Mouse (Mus musculus): ENCODE results near the gene Pi4kb.
A peak's percentile ranks its signal among the peaks of the same experiment; 100 is the strongest.
"Not testable (repeated sequence)": the region's sequence is repeated elsewhere in the genome, so short reads cannot be mapped to it uniquely, and the experiment has no call there.

Gene Pi4kb

DNA sequence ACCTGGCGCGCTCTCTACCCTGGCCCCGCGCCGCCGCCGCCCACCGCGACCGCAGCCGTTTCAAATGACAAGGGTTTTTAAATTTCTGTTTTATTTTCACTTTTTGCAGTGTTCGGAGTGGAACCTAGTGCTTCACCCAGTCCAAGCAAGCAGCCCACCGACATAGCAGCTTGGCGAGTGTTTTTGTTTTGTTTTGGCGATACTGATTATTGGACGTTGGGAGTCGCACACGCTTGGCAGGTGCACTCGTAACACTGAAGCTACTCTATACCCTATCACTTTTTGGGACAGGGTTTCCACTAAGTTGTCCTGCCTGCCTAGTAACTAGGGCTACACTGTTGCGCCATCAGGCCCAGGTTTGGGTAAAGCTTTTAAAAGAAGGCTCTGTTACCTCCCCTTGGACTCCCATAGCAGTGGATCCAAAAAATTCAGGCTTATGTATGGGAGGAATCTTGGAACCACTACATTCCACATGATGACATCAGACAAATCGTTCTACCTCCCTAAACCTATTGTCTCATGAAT lies 42.1 kb downstream of the Pi4kb start:
- no peak for DNase-seq

DNA sequence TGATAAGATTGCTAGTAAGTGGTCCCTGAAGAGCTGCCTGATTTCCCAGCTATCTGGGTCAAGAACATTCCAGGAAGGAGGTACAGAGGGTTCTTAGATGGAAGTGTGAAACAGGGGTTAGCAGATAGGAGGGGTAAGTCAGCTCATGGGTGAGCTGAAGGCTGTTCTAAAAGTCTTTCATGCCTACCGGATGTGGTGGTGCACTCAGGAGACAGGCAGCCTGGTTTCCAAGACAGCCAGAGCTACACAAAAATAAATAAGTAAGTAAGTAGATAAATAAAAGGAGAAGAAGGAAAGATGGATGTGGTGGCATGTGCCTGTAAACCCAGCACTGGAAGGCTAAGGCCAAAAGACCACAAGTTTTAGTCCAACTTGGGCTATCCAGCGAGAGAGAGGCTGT lies 44.2 kb downstream of the Pi4kb start:
- DNase-seq: no peak

DNA sequence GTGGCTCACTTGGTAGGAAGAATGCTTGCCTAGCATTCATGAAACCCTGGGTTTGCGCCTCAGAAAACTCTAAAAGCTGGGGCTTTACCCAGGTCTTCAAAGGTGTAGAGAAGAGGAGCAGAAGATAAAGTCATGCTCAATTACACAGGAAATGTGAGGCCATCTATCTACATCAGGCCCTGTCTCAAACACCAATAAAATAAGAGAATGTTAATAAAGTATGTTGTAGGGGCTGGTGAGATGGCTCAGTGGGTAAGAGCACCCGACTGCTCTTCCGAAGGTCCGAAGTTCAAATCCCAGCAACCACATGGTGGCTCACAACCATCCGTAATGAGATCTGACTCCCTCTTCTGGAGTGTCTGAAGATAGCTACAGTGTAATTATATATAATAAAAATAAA lies 46.4 kb downstream of the Pi4kb start:
- not testable (repeated sequence) for DNase-seq

DNA sequence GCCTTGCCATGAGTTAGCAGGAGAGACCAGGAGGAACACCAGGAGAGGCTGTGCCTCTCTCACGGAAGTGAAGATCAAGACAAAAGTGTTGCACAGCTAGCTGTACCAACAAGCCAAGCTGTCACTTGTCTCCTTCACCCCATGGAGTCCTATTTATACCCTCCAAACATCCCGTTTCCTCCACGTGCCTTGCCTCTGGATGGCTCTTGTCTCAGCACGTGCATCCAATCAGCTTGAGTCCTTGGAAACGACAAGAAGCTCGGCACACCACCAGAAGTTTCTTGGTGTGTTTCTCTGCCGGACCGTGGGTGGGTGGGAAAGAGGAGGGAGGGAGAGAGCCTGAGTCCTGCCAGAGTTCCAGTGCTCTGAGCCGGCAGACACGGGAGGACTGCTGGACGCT lies 50.0 kb downstream of the Pi4kb start:
- peak; percentile 47 to 53 for DNase-seq

DNA sequence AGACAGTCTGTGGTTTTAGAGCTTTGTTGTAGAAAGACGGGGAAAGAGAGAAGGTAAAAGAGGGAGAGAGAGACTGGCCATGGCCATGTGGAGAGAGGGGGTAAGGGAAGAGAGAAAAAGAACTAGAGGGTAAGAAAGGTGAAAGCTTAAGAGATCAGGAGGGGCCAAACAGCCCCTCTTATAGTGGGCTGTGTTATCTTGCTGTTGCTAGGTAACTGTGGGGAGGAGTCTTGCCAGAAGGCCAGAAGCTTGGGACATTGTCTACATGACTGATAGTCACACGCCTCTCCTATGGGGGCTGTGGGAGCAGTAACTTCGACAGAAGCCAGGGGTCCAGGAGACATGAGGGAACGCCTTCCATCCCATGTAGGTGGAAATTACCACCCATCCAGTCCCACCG lies 50.7 kb downstream of the Pi4kb start:
- DNase-seq: no peak

DNA sequence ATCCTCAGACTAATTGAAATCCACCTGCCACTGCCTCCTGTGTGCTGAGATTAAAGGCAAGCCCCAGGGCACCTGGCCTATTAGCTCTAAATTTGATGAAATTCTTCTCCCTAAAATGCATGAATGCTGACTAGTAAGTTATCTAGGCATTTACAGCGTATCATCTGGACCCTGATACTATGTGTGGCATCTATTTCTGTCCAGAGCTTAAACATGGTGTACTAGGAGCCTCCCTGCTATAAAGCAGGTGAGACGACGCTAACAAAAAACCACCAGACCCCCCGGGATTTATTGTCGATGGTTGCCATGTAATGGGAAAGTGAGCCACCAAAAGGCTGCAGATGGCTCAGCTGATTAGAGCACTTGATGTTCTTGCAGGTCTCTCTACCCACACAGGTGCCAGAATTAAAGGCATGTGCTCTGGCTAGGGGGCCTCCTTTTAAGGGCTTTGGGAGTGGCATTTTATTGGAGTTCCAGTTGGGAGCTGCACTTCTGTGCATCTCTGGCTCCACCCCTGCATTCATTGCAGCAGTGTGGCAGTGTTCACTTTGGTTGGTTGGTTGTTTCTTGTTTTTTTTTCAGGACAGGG lies 52.6 kb downstream of the Pi4kb start:
- peak in 1 of 2 experiments; percentile 31 for DNase-seq

DNA sequence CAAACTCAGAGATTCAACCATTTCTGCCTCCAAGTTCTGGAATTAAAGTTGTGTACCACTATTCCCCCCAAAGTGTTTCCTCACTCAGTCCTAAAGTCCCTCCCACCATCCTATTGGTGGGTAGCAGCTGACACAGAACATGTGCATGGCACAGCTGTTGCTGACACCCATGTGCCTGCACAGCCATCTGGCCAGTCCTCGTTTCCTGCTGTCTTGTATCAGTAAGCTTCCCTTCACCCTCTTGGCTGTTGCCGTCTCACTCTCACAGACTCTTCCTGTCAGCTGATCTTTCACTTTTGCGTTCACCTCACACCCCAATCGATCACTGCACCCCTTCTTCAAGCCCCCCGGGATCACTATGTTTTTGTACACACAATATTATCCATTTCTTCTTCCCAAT lies 53.2 kb downstream of the Pi4kb start:
- peak in 1 of 2 experiments; percentile 52 for DNase-seq

DNA sequence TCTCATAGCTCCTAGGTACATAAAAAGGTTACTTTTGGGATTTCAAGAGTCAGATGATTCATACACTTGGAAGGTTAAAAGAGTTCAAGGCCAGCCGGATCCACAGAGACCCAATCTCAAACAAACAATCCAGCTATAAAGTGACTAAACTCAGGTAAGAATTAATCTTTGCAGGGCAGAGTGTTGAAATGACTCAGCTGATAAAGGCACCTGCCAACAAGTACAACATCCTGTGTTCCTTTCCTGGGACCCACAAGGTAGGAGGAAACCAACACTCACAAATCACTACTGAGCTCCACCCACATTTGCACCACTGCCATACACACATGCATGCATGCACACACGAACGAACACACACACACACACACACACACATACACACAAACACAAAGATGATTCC lies 54.1 kb downstream of the Pi4kb start:
- DNase-seq: no peak

DNA sequence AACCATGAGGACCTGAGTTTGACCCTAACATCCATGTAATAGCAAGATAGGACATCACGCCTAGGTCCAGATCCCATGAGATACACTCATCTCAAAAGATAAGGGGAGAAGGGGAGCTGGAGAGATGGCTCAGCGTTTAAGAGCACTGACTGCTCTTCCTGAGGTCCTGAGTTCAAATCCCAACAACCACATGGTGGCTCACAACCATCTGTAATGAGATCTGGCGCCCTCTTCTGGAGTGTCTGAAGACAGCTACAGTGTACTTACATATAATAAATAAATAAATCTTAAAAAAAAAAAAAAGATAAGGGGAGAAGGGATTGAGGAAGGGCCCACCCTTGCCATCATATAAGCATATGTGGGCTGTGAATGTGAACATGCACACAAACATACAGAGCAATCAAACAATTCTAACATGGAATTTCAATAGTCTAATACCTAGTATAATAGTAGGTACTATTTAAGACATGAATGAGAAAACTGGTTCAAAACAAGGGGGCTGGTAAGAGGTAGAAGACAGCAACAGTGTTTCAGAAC lies 54.8 kb downstream of the Pi4kb start:
- not testable (repeated sequence) for DNase-seq

DNA sequence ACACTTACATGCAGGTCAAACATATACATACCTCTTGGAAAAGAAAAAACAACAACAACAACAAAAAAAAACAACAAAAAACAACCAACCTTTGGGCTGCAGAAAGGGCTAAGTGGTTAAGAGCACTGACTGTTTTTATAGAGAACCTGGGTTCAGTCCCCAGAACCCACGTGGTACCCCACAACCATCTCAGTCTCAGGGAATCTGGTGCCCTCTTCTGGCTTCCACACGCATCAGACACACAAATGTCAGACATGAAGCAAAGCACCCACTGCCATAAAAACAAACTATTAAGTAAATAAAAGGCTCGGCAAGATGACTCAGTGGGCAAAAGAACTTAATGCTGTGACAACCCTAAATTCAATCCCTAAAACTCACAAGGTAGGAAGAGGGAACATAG lies 55.4 kb downstream of the Pi4kb start:
- DNase-seq: peak in 1 of 2 experiments; percentile 10

DNA sequence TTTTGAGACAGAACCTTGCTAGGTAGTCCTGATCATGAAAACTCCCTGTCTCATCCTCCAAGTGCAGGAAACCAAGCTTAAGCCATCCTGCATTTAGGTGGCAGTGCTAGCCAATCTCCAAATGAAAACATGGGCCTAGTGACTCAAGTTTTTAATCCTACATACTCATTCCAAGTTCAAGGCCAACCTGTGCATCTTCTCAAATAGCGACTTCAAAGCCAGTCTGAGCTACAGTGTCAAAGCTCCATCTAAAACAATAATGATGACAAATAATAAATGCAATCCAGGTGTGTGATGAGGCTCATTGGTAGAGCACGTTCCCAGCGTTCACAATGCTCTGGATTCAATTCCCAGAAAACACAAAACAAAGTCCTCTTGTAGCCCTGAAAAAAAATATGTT lies 67.1 kb downstream of the Pi4kb start:
- no peak for DNase-seq

DNA sequence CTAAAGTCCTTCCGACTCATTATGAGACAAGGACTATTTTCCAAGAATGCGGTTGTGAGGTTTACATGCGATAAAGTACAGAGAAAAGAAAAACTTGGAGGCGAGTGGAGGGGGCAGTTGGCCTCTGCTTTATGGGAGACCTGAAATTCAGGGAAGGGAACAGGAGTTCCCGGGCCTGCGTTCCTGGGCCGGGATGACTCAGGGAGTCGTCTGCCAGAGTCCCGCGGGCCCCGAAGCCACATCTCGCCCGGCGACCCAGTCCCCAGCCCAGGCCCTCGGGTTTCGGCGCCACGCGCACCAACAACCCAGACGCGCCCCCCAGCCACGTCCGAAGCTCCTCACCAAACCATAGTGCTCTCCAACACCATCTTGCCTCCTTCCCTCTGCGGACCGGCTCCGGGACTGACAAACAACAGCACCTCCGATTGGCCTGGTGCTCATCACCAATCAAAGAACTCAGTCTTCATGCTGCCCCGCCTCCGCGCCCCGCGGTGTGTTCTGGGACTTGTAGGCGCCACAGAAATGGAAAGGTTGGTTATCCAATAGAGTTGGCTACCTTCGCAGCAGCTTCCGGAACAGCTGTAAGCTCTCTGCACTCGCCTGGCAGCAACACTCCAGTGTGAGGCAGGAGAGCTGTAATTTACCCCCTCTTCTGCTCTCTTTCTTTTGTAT lies 67.8 kb downstream of the Pi4kb start, which contains the start of gene Psmd4:
Psmd4 (minus strand) TSS at position 449 of the 672 bp plus-strand sequence.
- peak; percentile 98 for DNase-seq

DNA sequence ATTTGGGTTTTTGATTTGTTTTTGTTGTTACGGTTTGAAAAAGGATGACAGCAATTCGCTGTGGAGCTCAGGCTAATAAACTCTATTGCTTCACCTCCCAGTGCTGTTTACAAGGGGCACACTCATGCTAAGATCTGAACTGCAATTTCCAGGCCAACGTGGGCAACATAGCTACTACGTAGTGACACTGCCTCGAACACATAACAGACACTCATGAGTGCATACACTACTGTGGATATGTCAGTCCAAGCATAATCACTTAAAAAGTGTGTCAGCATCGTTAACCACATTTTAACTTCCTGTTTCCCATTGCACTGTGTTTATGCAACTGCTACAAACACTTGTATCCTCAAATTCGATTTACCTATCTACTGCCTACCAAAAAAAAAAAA lies 68.3 kb downstream of the Pi4kb start:
- no peak for DNase-seq

DNA sequence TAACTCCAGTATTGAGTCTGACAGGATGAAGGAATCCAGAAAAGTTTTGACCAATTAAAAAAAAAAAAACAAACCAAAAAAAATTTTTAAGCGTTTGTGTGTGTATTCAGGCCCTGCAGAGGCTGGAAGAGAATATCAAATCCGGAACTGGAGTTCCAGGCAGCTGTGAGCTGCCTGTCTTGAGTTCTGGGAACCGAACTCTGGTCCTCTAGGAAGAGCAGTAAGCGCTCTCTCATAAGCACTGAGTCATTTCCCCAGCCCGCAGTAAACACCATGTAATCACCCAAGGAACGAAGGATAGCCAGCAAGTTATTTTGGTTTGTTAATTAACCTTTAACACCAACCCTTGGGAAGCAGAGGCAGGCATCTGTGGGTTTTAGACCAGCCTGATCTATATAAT lies 68.7 kb downstream of the Pi4kb start:
- no peak for DNase-seq

DNA sequence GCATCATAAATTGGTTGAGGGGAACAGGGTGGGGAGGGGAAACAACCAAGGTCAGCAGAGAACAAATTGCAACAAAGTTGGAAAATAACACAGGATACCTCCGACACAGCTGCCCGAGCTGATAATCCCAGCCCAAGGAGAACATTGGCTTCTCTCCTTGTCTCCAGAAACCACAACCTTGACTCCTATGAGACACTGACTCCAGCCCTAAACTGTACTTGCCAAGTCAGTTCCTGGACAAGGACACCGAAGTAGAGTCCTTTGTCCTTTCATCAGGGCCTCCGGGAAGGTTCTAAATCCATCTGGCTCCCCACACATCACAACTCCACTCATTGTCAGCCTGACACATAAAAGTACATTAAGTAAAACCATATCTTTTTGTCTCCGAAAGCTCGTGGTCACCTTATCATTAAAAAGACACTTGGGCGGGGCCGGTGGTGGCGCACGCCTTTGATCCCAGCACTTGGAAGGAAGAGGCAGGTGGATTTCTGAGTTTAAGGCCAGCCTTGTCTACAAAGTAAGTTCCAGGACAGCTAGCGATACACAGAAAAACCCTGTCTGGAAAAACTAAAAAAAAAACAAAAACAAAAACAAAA lies 72.0 kb downstream of the Pi4kb start:
- DNase-seq: no peak

DNA sequence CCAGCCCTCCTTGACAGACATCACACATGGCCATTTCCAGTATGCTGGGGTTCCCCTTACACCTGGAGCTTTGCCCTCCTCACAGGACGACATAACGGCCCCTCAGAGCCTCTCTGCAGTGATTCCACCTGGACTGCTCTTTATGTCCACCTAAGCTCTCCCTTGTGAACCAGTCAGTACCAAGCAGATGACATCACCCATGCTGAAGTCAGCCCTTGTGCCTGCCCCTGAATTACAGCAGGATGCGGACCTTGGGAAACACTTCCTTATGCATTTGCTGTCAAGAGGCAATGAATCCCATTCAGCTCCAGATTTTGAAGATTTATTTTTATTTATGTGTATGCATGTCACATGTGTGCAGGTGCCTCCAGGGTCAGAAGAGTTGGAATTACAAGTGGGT lies 73.4 kb downstream of the Pi4kb start:
- no peak for DNase-seq

DNA sequence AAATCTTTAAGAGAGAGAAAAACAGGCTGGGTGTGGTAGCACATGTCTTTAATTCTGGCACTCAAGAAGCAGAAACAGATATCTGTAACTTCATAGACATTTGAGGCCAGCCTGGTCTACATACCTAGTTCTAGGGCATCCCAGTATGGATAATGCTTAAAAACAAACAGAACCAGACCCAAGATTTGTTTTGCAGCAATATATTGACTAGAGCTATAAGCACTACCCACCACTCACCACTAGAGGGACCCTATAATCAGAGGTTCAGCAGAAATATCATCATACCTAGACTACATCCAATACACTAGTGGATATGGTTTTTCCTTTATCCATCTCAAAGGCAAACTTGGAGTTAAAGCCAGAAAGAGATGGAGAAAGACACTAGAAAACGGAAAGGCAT lies 78.4 kb downstream of the Pi4kb start:
- DNase-seq: peak; percentile 74 to 83

DNA sequence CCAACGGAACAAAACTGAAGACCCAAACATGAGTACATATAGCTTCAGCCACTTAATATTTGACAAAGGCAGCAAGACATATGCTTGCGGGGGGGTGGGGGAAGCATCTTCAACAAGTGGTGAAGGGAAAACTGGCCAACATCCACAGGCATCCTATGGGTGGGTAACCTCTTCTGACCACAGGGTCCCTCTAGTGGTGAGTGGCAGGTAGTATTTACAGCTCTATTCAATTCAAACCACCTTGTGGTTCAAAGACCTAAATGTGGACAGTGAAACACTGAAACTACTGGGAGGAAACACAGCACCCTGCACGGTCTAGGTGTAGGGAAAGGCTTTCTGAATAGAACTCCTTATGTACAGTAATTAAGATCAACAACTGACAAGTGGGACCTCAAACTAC lies 79.2 kb downstream of the Pi4kb start:
- DNase-seq: peak; percentile 65 to 78

DNA sequence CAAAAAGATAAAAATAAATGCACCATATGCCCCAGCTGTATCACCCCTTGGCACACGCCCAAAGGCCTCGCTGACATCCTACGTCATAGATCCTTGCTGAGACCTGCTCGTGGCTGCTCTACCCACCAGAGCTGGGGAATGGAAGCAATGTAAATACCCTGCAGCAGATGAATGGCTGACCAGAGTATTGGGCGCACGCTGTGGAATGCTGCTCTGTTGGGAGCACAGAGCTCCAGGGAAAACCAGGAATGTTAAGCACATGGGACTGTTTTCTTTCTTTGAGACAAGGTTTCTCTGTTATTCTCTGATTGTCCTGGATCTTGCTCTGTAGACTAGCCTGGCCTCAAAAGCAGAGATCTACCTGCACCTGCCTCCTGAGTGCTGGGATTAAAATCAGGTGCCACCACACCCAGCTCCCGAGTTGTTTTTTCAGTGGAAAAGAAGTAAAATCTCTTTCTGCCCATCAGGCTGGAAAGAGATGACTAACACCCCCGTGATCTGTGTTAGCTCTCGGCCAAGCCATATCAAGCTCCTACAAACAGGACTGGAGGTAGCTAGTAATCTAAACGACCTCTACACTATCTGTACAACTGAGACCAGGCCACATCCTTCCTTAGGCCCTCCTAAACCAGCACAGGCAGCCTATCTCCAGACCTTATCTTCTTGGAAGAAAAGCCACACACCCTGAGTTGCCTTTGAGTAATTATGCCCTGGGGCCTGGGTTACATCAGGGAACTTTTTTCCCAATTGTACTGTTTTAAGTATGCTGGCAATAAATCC lies 80.1 kb downstream of the Pi4kb start:
- DNase-seq: peak; percentile 61 to 62

DNA sequence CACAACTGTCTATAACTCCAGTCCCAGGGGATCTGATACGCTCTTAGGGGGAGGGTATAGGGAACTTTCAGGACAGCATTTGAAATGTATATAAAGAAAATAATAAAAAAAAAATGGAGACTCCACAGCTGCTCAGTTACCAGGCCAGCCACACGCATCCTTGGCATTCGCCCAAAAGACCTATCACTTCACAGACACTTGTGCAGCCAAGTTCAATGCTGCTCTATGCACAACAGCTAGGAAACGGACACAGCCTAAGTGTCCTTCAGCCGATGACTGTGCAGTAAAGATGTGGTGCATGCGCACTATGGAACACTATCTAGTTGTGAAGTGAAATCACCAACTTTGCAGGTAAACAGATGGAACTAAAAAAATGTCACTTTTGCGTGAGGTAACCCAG lies 81.7 kb downstream of the Pi4kb start:
- peak in 1 of 2 experiments; percentile 16 for DNase-seq

Data from cerebellum, postnatal 10 days (tissue).